Mouse (Mus musculus): Measurements from ENCODE around the gene Asah2.

GRCm38 (mm10) chr19:31975882-31976281 lies 132.1 kb downstream of the Asah2 start:
- TF ChIP-seq CTCF (IDR thresholded peaks at IDR 0.05; ENCODE audit: borderline replicate concordance, insufficient read depth, low read depth, low read length) = no peak
- no peak for TF ChIP-seq POLR2A (IDR thresholded peaks at IDR 0.05; ENCODE audit: borderline replicate concordance, insufficient read depth, low read length)

All from cerebellum, adult 2 months (tissue).